ENCODE assay signal across 9 mouse cellular contexts in the genomic region with DNA sequence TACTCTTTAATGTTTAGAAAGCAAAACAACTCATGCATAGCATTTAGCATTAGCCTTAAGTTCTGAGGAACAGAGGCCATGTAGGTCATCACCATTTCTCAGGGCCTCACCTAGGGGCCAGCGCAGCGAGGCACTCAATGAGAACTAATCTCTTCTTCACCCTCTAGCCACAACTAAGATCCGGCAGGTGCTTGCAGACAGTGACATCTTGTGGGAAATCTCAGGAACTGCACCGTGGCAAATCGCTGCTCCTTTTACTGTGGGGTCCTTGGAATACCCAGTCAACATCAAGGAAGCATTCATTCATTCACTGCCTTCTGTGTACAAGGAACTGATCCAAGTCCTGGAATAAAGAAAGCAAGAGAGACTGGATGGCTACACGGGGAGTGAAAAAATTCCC. TPM values are rescaled to one million over a fixed set of nuclear protein-coding genes. Genes with fewer than 3 reads are reported as not detected.
DNase-seq lines count a peak whose midpoint lies in the region; ATAC-seq and TF ChIP-seq lines count a peak whose summit lies in the region.
"Had no signal": no experiment of that assay in that cellular context is flagged by ENCODE, and none has a peak within 500 bp of the region (broad histone marks: within the 10 kb centered on the region; RNA-seq: fewer than 3 reads in every experiment).

No protein-coding gene starts in this region.

- H3K4me1 ChIP-seq in heart, adult 2 months (ENCODE audit: control insufficient read depth, insufficient read depth, low read length) = no peaks in the 10 kb centered on the region
- H3K4me1 ChIP-seq in heart, embryonic 12.5 days (replicated peaks) = no peaks in the 10 kb centered on the region
- H3K4me1 ChIP-seq in bone marrow macrophage, adult 2 months (ENCODE audit: control insufficient read depth, insufficient read depth, low read length) = no peaks in the 10 kb centered on the region
- H3K4me1 ChIP-seq in hindbrain, embryonic 12.5 days = peaks cover 14% of the 10 kb centered on the region
- H3K4me1 ChIP-seq in midbrain, embryonic 13.5 days (replicated peaks) = peaks cover 14% of the 10 kb centered on the region

- no peaks in the 10 kb centered on the region for H3K36me3 ChIP-seq in heart, adult 2 months (ENCODE audit: control insufficient read depth, insufficient read depth, low read length)
- H3K36me3 ChIP-seq in heart, embryonic 12.5 days = no peaks in the 10 kb centered on the region
- no peaks in the 10 kb centered on the region for H3K36me3 ChIP-seq in hindbrain, embryonic 12.5 days
- H3K36me3 ChIP-seq in midbrain, embryonic 13.5 days = no peaks in the 10 kb centered on the region

- H3K9ac ChIP-seq in heart, adult 2 months (ENCODE audit: low read depth, low read length) = no peak overlapping the region
- no peak overlapping the region for H3K9ac ChIP-seq in heart, embryonic 12.5 days
- no peak overlapping the region for H3K9ac ChIP-seq in hindbrain, embryonic 12.5 days
- no peak overlapping the region for H3K9ac ChIP-seq in midbrain, embryonic 13.5 days (replicated peaks)

- no peak overlapping the region for H3K4me3 ChIP-seq in heart, adult 2 months
- H3K4me3 ChIP-seq in heart, embryonic 12.5 days = no peak overlapping the region
- H3K4me3 ChIP-seq in bone marrow macrophage, adult 2 months (ENCODE audit: insufficient read depth, low read length) = no peak overlapping the region
- no peak overlapping the region for H3K4me3 ChIP-seq in hindbrain, embryonic 12.5 days
- H3K4me3 ChIP-seq in midbrain, embryonic 13.5 days (replicated peaks) = no peak overlapping the region

- H3K27ac ChIP-seq in heart, adult 2 months = no peak overlapping the region
- H3K27ac ChIP-seq in heart, embryonic 12.5 days (ENCODE audit: poor library complexity, severe bottlenecking) = no peak overlapping the region
- no peak overlapping the region for H3K27ac ChIP-seq in bone marrow macrophage, adult 2 months (ENCODE audit: insufficient read depth, low read depth, low read length)
- H3K27ac ChIP-seq in hindbrain, embryonic 12.5 days = no peak overlapping the region
- no peak overlapping the region for H3K27ac ChIP-seq in midbrain, embryonic 13.5 days
- H3K27ac ChIP-seq: macrophage had no signal

- 0 out of 2 replicates have a peak, but pooled peaks cover 1% of the 10 kb centered on the region for H3K27me3 ChIP-seq in heart, adult 2 months (ENCODE audit: control insufficient read depth, insufficient read depth, low read length)
- H3K27me3 ChIP-seq in heart, embryonic 12.5 days (replicated peaks) = peaks cover 60% of the 10 kb centered on the region
- peaks cover 54% of the 10 kb centered on the region for H3K27me3 ChIP-seq in hindbrain, embryonic 12.5 days
- H3K27me3 ChIP-seq in midbrain, embryonic 13.5 days = peaks cover 52% of the 10 kb centered on the region

- no peak; the same call in 1 of the 2 replicates for TF ChIP-seq CTCF in heart, adult 2 months (IDR thresholded peaks at IDR 0.05)
- peak; percentile 63 for TF ChIP-seq CTCF in bone marrow macrophage, adult 2 months (IDR thresholded peaks at IDR 0.05; ENCODE audit: low read depth, low read length)

- WGBS in heart, adult 2 months = 2% methylated on average over 6 of the region's 6 CpGs
- 2% methylated on average over 6 of the region's 6 CpGs for WGBS in heart, embryonic 12.5 days
- 3% methylated on average over 6 of the region's 6 CpGs for WGBS in hindbrain, embryonic 12.5 days
- WGBS in midbrain, embryonic 13.5 days = 2% methylated on average over 6 of the region's 6 CpGs

- intact Hi-C loops in heart, adult 2 months (cut with DNase I) = loop anchor here (1.0 to 5.0 kb wide), 3 partner anchors 45 to 133 kb away; a partner anchor contains a TSS
- intact Hi-C loops in left cerebral cortex, postnatal 14 days (cut with DNase I) = loop anchor here (2.0 to 5.0 kb wide), 2 partner anchors 92 to 145 kb away; no protein-coding TSS in a partner anchor

- peak; percentile 97 for TF ChIP-seq EP300 in heart, adult 2 months (IDR thresholded peaks at IDR 0.05; ENCODE audit: insufficient read depth, low read depth, low read length)

- DNase-seq in heart, adult 2 months = peak; percentile 60 to 76
- DNase-seq in fibroblast of lung, adult 2 months (ENCODE audit: low read depth) = peak; percentile 26
- DNase-seq in left cerebral cortex, postnatal 14 days (ENCODE audit: low spot score in 2 of 2) = peak; percentile 75 to 79
- peak; percentile 35 to 53 for DNase-seq in spleen, adult 18-20 months

- TF ChIP-seq POLR2A in heart, adult 2 months (IDR thresholded peaks at IDR 0.05; ENCODE audit: insufficient read depth, low read depth, low read length) = no peak
- TF ChIP-seq POLR2A in bone marrow macrophage, adult 2 months (IDR thresholded peaks at IDR 0.05; ENCODE audit: borderline replicate concordance, low read depth, low read length) = no peak

- H3K79me2 ChIP-seq in heart, adult 2 months (replicated peaks; ENCODE audit: control insufficient read depth, insufficient read depth, low read length) = no peaks in the 10 kb centered on the region

- ATAC-seq in heart, embryonic 12.5 days (ENCODE audit: insufficient number of reproducible peaks, low FRiP score) = no peak
- ATAC-seq in hindbrain, embryonic 12.5 days (ENCODE audit: low FRiP score) = 0 out of 2 replicates have a peak, but pooled peaks have one; percentile 48
- peak; percentile 65 for ATAC-seq in midbrain, embryonic 13.5 days

- H3K9me3 ChIP-seq in heart, embryonic 12.5 days (replicated peaks) = no peaks in the 10 kb centered on the region
- no peaks in the 10 kb centered on the region for H3K9me3 ChIP-seq in hindbrain, embryonic 12.5 days (replicated peaks)
- H3K9me3 ChIP-seq in midbrain, embryonic 13.5 days = no peaks in the 10 kb centered on the region

- no peak overlapping the region for H3K4me2 ChIP-seq in heart, embryonic 12.5 days
- no peak overlapping the region for H3K4me2 ChIP-seq in hindbrain, embryonic 12.5 days (replicated peaks)
- H3K4me2 ChIP-seq in midbrain, embryonic 13.5 days (replicated peaks) = no peak overlapping the region

RNA-seq across cellular contexts. Expression of a gene that starts 7.1 kb away (rescaled TPM):
- total RNA-seq in heart, adult 2 months (2021) = 1 to 10 TPM; 1.4 to 2.6 TPM
- 0.44 and 0.61 TPM in 2 replicates for polyA plus RNA-seq in heart, adult 2 months (2012; rRNA removed)
- 2.0 and 2.5 TPM in 2 replicates for polyA plus RNA-seq in heart, embryonic 12.5 days (2016; fragmentation: Nextera tagmentation; extraction: Ambion mirVana)
- polyA plus RNA-seq in bone marrow macrophage, adult 2 months (2012; ENCODE audit: insufficient read depth, insufficient read length, missing spikeins) = 2.5 and 3.0 TPM in 2 replicates
- 11.2 and 11.7 TPM in 2 replicates for polyA plus RNA-seq in hindbrain, embryonic 12.5 days (2016; fragmentation: Nextera tagmentation; extraction: Ambion mirVana)
- total RNA-seq in left cerebral cortex, postnatal 14 days (2021) = 10 to 100 TPM; 34.7 to 37.7 TPM
- 3.0 and 4.2 TPM in 2 replicates for polyA plus RNA-seq in midbrain, embryonic 13.5 days (2015; fragmentation: Nextera tagmentation; extraction: Ambion mirVana)

RNA-seq across cellular contexts. Expression of a gene that starts 40.8 kb away (rescaled TPM):
- total RNA-seq in heart, adult 2 months (2021) = 10 to 100 TPM; 67.1 to 72.5 TPM
- polyA plus RNA-seq in heart, adult 2 months (2012; rRNA removed) = 37.9 and 46.2 TPM in 2 replicates
- polyA plus RNA-seq in heart, embryonic 12.5 days (2016; fragmentation: Nextera tagmentation; extraction: Ambion mirVana) = 1.8 and 2.2 TPM in 2 replicates
- polyA plus RNA-seq in bone marrow macrophage, adult 2 months (2012; ENCODE audit: insufficient read depth, insufficient read length, missing spikeins) = 40.4 and 48.7 TPM in 2 replicates
- 2.9 and 3.5 TPM in 2 replicates for polyA plus RNA-seq in hindbrain, embryonic 12.5 days (2016; fragmentation: Nextera tagmentation; extraction: Ambion mirVana)
- 10 to 100 TPM; 79.8 to 80.1 TPM for total RNA-seq in left cerebral cortex, postnatal 14 days (2021)
- 3.1 and 3.9 TPM in 2 replicates for polyA plus RNA-seq in midbrain, embryonic 13.5 days (2015; fragmentation: Nextera tagmentation; extraction: Ambion mirVana)

RNA-seq across cellular contexts. Expression of a gene that starts 46.5 kb away (rescaled TPM):
- total RNA-seq in heart, adult 2 months (2021) = under 1 TPM; 0.13 to 0.36 TPM
- polyA plus RNA-seq in heart, adult 2 months (2012; rRNA removed) = 0.26 and 0.31 TPM in 2 replicates
- 0.09 TPM in 1 of 2 replicates, not detected in the other for polyA plus RNA-seq in heart, embryonic 12.5 days (2016; fragmentation: Nextera tagmentation; extraction: Ambion mirVana)
- polyA plus RNA-seq in bone marrow macrophage, adult 2 months (2012; ENCODE audit: insufficient read depth, insufficient read length, missing spikeins) = not detected in 2 replicates
- polyA plus RNA-seq in hindbrain, embryonic 12.5 days (2016; fragmentation: Nextera tagmentation; extraction: Ambion mirVana) = 6.3 and 6.7 TPM in 2 replicates
- 100 to 1,000 TPM; 341 to 382 TPM for total RNA-seq in left cerebral cortex, postnatal 14 days (2021)
- polyA plus RNA-seq in midbrain, embryonic 13.5 days (2015; fragmentation: Nextera tagmentation; extraction: Ambion mirVana) = 7.0 and 8.5 TPM in 2 replicates

Comparison
In these comparisons a context has a peak if more than half of its experiments do, and no peak if none do; other contexts are left out.
1. DNase-seq: peak in every context shown above with its lines; median percentile 77 in left cerebral cortex, postnatal 14 days; 68 in heart, adult 2 months; 44 in spleen, adult 18-20 months; 26 in fibroblast of lung, adult 2 months.